Mouse (Mus musculus): ENCODE data around the gene Galnt3. TPM values are rescaled to one million over a fixed set of nuclear protein-coding genes. Genes with fewer than 3 reads are reported as not detected.

Galnt3 gene
- polyA plus RNA-seq, 1 experiment from 2014 or later: 12.4 TPM

- Histone ChIP-seq H3K27ac (ENCODE audit: low read depth) (no peak overlapping the region), H3K9ac (no peak overlapping the region), H3K27me3 (ENCODE audit: insufficient read depth, low read length) (no peaks in the 10 kb centered on the region), H3K9me3 (ENCODE audit: low read depth, low read length) (no peaks in the 10 kb centered on the region), H3K4me3 (ENCODE audit: low read depth, low read length) (no peak overlapping the region), H3K4me1 (ENCODE audit: insufficient read depth) (no peaks in the 10 kb centered on the region), H3K36me3 (ENCODE audit: insufficient read depth) (no peaks in the 10 kb centered on the region), H3K4me2 (no peak overlapping the region)
- ATAC-seq (ENCODE audit: insufficient read depth) (peak; percentile 28; the same call in 1 of the 2 replicates), DNase-seq (peak; percentile 47)
- peak; percentile 45 for TF ChIP-seq CTCF (IDR thresholded peaks at IDR 0.05; ENCODE audit: low read depth)
- WGBS: 70% methylated on average over 9 of the region's 9 CpGs
Measured at GRCm38 (mm10) chr2:66041917-66042419, 82.8 kb downstream of the Galnt3 start.

- no peaks in the 10 kb centered on the region for H3K36me3 ChIP-seq (ENCODE audit: insufficient read depth)
- no peak for DNase-seq
- 89% methylated on average over 21 of the region's 21 CpGs for WGBS
- no peaks in the 10 kb centered on the region for H3K9me3 ChIP-seq (ENCODE audit: low read depth, low read length)
- H3K9ac ChIP-seq: no peak overlapping the region
- no peak overlapping the region for H3K27ac ChIP-seq (ENCODE audit: low read depth)
- no peaks in the 10 kb centered on the region for H3K27me3 ChIP-seq (ENCODE audit: insufficient read depth, low read length)
- no peak overlapping the region for H3K4me2 ChIP-seq
- no peaks in the 10 kb centered on the region for H3K4me1 ChIP-seq (ENCODE audit: insufficient read depth)
- no peak for ATAC-seq (ENCODE audit: insufficient read depth)
- no peak overlapping the region for H3K4me3 ChIP-seq (ENCODE audit: low read depth, low read length)
- TF ChIP-seq CTCF (IDR thresholded peaks at IDR 0.05; ENCODE audit: low read depth): no peak
Measured at GRCm38 (mm10) chr2:66041203-66041916, 83.4 kb downstream of the Galnt3 start.

DNA sequence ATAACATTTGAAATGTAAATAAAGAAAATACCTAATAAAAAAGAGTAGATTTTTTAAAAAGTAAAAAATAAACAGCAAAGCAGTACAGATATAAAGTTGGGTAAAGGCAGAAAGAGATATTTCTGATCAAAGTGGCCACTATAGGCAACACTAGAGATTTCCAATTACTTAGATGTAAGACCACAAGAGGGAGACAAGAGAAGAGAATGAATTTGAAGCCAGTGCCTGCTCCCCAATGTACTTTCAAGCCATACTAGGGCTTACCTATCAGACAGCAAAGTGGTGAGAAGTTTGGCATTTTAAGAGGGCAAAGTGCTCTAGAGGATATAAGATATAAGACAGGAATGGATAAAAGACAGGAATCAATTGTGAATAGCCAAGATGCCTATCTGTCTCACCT is 84.2 kb downstream of the Galnt3 start:
- H3K9ac ChIP-seq: no peak overlapping the region
- no peaks in the 10 kb centered on the region for H3K9me3 ChIP-seq (ENCODE audit: low read depth, low read length)
- no peaks in the 10 kb centered on the region for H3K27me3 ChIP-seq (ENCODE audit: insufficient read depth, low read length)
- no peaks in the 10 kb centered on the region for H3K36me3 ChIP-seq (ENCODE audit: insufficient read depth)
- H3K4me1 ChIP-seq (ENCODE audit: insufficient read depth): no peaks in the 10 kb centered on the region
- ATAC-seq (ENCODE audit: insufficient read depth) (no peak), DNase-seq (no peak)
- no peak overlapping the region for H3K4me2 ChIP-seq
- H3K4me3 ChIP-seq (ENCODE audit: low read depth, low read length): no peak overlapping the region
- no peak overlapping the region for H3K27ac ChIP-seq (ENCODE audit: low read depth)
- 0 out of 2 replicates have a peak, but pooled peaks have one; percentile 9 for TF ChIP-seq CTCF (IDR thresholded peaks at IDR 0.05; ENCODE audit: low read depth)

DNA sequence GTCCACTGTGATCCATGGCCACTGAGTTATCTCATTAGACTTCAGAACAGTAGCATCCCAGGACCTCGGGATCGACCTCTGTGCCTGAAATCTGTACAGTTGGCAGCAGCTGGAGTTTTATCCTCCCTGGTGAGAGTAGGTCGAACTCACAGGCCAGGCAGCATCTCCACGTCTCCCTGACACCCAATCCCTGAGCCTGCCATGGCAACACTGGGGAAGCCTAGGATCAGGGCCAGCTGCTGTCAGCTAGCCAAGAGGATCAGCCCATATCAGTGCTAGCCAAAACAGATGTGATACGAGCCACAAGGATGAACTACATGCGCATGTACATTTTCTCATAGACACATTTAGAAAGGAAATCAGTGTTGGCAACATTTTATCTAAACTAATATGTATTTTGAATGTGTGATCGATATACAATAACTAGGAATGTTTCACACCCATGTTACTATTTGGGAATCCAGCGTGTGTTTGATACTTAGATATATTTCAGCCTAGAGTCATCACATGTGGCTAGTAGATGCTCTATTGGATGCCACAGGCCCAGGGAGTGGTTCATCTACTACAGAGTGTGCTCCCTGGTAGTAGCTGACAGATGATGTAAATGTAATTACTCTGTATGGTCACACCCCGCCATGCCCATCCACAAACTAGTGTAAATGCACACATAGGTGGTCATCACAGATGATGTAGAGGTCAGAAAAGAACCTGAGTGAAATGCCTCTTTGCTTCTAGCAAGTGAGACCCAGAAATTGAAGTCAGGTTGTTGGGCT is 89.7 kb downstream of the Galnt3 start:
- DNase-seq (peak; percentile 60), ATAC-seq (ENCODE audit: insufficient read depth) (peak; percentile 91)
- Histone ChIP-seq H3K4me2 (no peak overlapping the region), H3K27me3 (ENCODE audit: insufficient read depth, low read length) (no peaks in the 10 kb centered on the region), H3K27ac (ENCODE audit: low read depth) (no peak overlapping the region), H3K4me1 (ENCODE audit: insufficient read depth) (no peaks in the 10 kb centered on the region), H3K36me3 (ENCODE audit: insufficient read depth) (no peaks in the 10 kb centered on the region), H3K4me3 (ENCODE audit: low read depth, low read length) (no peak overlapping the region), H3K9me3 (ENCODE audit: low read depth, low read length) (no peaks in the 10 kb centered on the region), H3K9ac (no peak overlapping the region)
- WGBS: 57% methylated on average over 9 of the region's 9 CpGs
- no peak for TF ChIP-seq CTCF (IDR thresholded peaks at IDR 0.05; ENCODE audit: low read depth)

Other genes starting within 250 kb of the Galnt3 start
- 16.2 and 18.2 TPM in 2 replicates for gene Ttc21b, start 131.6 kb upstream of the Galnt3 start, polyA plus RNA-seq (2014; fragmentation: Nextera tagmentation; extraction: Ambion mirVana)

Data from lung, embryonic 14.5 days (tissue).